17 mouse cellular contexts compared by ENCODE assay signal in genomic region chr8:78307131-78307530, GRCm38 (mm10).
DNase-seq lines count a peak whose midpoint lies in the region; ATAC-seq lines count a peak whose summit lies in the region.
"Had no signal": no experiment of that assay in that cellular context is flagged by ENCODE, and none has a peak within 500 bp of the region (broad histone marks: within the 10 kb centered on the region; RNA-seq: fewer than 3 reads in every experiment).

No protein-coding gene starts in this region.

- no peaks in the 10 kb centered on the region for H3K36me3 ChIP-seq in kidney, embryonic 16.5 days (ENCODE audit: insufficient read depth, low read length)
- H3K36me3 ChIP-seq: hindbrain, embryonic 10.5 days; limb, embryonic 15.5 days had no signal

- H3K4me3 ChIP-seq in kidney, embryonic 16.5 days (ENCODE audit: low read length): no peak overlapping the region
- H3K4me3 ChIP-seq: hindbrain, embryonic 10.5 days; limb, embryonic 15.5 days; megakaryocyte, embryonic 14.5 days had no signal

- ATAC-seq in kidney, embryonic 16.5 days (ENCODE audit: low FRiP score, low TSS enrichment): no peak
- ATAC-seq: activated CD4-positive, CD25-positive, alpha-beta regulatory T cell, adult 4 months had no signal

- peak; percentile 55 for DNase-seq in adrenal gland, adult 2 months
- no peak for DNase-seq in adrenal gland, adult 8-10 months
- DNase-seq in kidney, postnatal 4 days: peak; percentile 30 to 34
- DNase-seq in ovary, postnatal 36 days (ENCODE audit: low spot score): peak; percentile 11
- no peak for DNase-seq in ovary, postnatal 14 days (ENCODE audit: low spot score)
- DNase-seq in urinary bladder, postnatal 36 days (ENCODE audit: low spot score in 2 of 2): no peak
- no peak for DNase-seq in thymus, postnatal 25 days
- DNase-seq: cerebellum, adult 2 months; kidney, postnatal 14 days; lung, postnatal 14 days; right cerebral cortex, postnatal 25 days had no signal

- H3K27ac ChIP-seq in kidney, embryonic 16.5 days (ENCODE audit: low read length): no peak overlapping the region
- H3K27ac ChIP-seq: hindbrain, embryonic 10.5 days; limb, embryonic 15.5 days; stomach, postnatal 0 days had no signal

- WGBS in kidney, embryonic 16.5 days: 21% methylated on average over 4 of the region's 4 CpGs

- no peak overlapping the region for H3K4me2 ChIP-seq in kidney, embryonic 16.5 days (replicated peaks; ENCODE audit: low read depth, low read length)
- H3K4me2 ChIP-seq: limb, embryonic 15.5 days had no signal

- no peaks in the 10 kb centered on the region; the same call in 1 of the 2 replicates for H3K4me1 ChIP-seq in kidney, embryonic 16.5 days (ENCODE audit: insufficient read depth, low read length)
- H3K4me1 ChIP-seq: limb, embryonic 15.5 days; megakaryocyte, embryonic 14.5 days had no signal

- no peak overlapping the region for H3K9ac ChIP-seq in kidney, embryonic 16.5 days (replicated peaks; ENCODE audit: low read length)
- H3K9ac ChIP-seq: limb, embryonic 15.5 days had no signal

- H3K9me3 ChIP-seq in kidney, embryonic 16.5 days (ENCODE audit: low read length): peaks cover 4% of the 10 kb centered on the region; the same call in 1 of the 2 replicates
- H3K9me3 ChIP-seq: hindbrain, embryonic 10.5 days; limb, embryonic 15.5 days had no signal

- H3K27me3 ChIP-seq in kidney, embryonic 16.5 days (ENCODE audit: insufficient read depth, low read length): no peaks in the 10 kb centered on the region
- H3K27me3 ChIP-seq: limb, embryonic 15.5 days; megakaryocyte, embryonic 14.5 days had no signal

Comparison
In these comparisons a context has a peak if more than half of its experiments do, and no peak if none do; other contexts are left out.
1. DNase-seq: peak in adrenal gland, adult 2 months (single experiment), kidney, postnatal 4 days (2 of 2) and ovary, postnatal 36 days (single experiment); none in adrenal gland, adult 8-10 months (single experiment), ovary, postnatal 14 days (single experiment), urinary bladder, postnatal 36 days (0 of 2) and thymus, postnatal 25 days (single experiment).